Mouse (Mus musculus) liver, postnatal 0 days (tissue): ENCODE measurements at regions not wholly inside any gene's neighbourhood (a gene's known extent, or its start where the extent isn't known, plus 50 kb on each side); places are given as distances from the start of the nearest gene placed in this dataset.

ENCODE experiments used
- ATAC-seq: fragments of 200-750 bp; cut with Nextera tagmentation; 2 replicates; pipeline ENCODE4 v1.8.0; 2017; ENCODE audit warnings: mild to moderate bottlenecking, moderate library complexity
- DNase-seq: peaks from one replicate; pipeline ENCODE4 v3.0.0-alpha.2; 2016
- H3K27ac ChIP-seq: fragments of 300-500 bp; sonication (generic); 2 replicates; pipeline ENCODE4 v1.5.1; 2014; ENCODE audit warnings: antibody characterized with exemption, moderate library complexity, mild to moderate bottlenecking, low read depth
- H3K27me3 ChIP-seq: fragments of 300-500 bp; sonication (generic); 2 replicates; pipeline ENCODE4 v1.6.1; 2014; ENCODE audit warnings: low read length, control low read depth, mixed read lengths; ENCODE audit not compliant: insufficient read depth
- H3K36me3 ChIP-seq: fragments of 300-500 bp; sonication (generic); replicated peaks from 2 replicates; pipeline ENCODE4 v1.6.1; 2014; ENCODE audit warnings: mild to moderate bottlenecking, control low read depth, low read length, moderate library complexity, mixed read lengths; ENCODE audit not compliant: insufficient read depth
- H3K4me1 ChIP-seq: fragments of 300-500 bp; sonication (generic); 2 replicates; pipeline ENCODE4 v1.6.1; 2014; ENCODE audit warnings: antibody characterized with exemption, mild to moderate bottlenecking, control low read depth; ENCODE audit not compliant: insufficient read depth
- H3K4me2 ChIP-seq: fragments of 300-500 bp; sonication (generic); 2 replicates; pipeline ENCODE4 v1.6.1; 2014; ENCODE audit warnings: low read depth, mild to moderate bottlenecking, low read length, moderate library complexity, mixed read lengths
- H3K4me3 ChIP-seq: fragments of 300-500 bp; sonication (generic); 2 replicates; pipeline ENCODE4 v1.5.1; 2014; ENCODE audit warnings: low read depth, low read length
- H3K9ac ChIP-seq: fragments of 300-500 bp; sonication (generic); replicated peaks from 2 replicates; pipeline ENCODE4 v1.6.1; 2014; ENCODE audit warnings: mild to moderate bottlenecking, moderate library complexity
- H3K9me3 ChIP-seq: fragments of 300-500 bp; sonication (generic); 2 replicates; pipeline ENCODE4 v1.6.1; 2016; ENCODE audit warnings: mild to moderate bottlenecking, control low read depth, low read length, mixed read lengths
- CTCF ChIP-seq: sonication (generic); IDR thresholded peaks from 2 replicates; pipeline ENCODE4 v1.5.1; 2016; ENCODE audit warnings: antibody characterized with exemption, low read depth
- EP300 ChIP-seq: IDR thresholded peaks from 2 replicates; pipeline ENCODE4 v1.6.1; 2016; ENCODE audit warnings: antibody characterized with exemption, low read depth, mild to moderate bottlenecking
- WGBS: fragments of 180-500 bp; shearing (Covaris S2); extraction: QIAGEN DNeasy Blood & Tissue Kit; methylation state at CpG from one replicate; pipeline ENCODE4 v1.1.7; 2014; ENCODE audit not compliant: insufficient replicate concordance; 5-methylcytosine and 5-hydroxymethylcytosine counted together

GRCm38 (mm10) chr16:12903161-12903560 is 206.3 kb upstream of the Ercc4 start:
- Histone ChIP-seq H3K9ac (no peak overlapping the region), H3K27me3 (0 out of 2 replicates have a peak, but pooled peaks cover 2% of the 10 kb centered on the region), H3K4me3 (no peak overlapping the region), H3K4me1 (no peaks in the 10 kb centered on the region), H3K9me3 (no peaks in the 10 kb centered on the region), H3K36me3 (no peaks in the 10 kb centered on the region), H3K27ac (no peak overlapping the region), H3K4me2 (no peak overlapping the region)
- ATAC-seq (no peak), DNase-seq (no peak)
- TF ChIP-seq EP300, result no peak
- no peak for TF ChIP-seq CTCF
- WGBS, result 25% methylated on average over 2 of the region's 2 CpGs

GRCm38 (mm10) chr16:12904937-12905336 is 204.5 kb upstream of the Ercc4 start:
- no peak for ATAC-seq
- H3K4me2 ChIP-seq, result no peak overlapping the region
- no peaks in the 10 kb centered on the region for H3K9me3 ChIP-seq
- H3K36me3 ChIP-seq, result no peaks in the 10 kb centered on the region
- 35% methylated on average over 1 of the region's 1 CpGs for WGBS
- no peak for DNase-seq
- H3K27me3 ChIP-seq, result 0 out of 2 replicates have a peak, but pooled peaks cover 3% of the 10 kb centered on the region
- H3K4me3 ChIP-seq, result no peak overlapping the region
- TF ChIP-seq EP300 (no peak), CTCF (peak; percentile 29; the same call in 1 of the 2 replicates)
- no peak overlapping the region for H3K9ac ChIP-seq
- no peaks in the 10 kb centered on the region for H3K4me1 ChIP-seq
- H3K27ac ChIP-seq, result no peak overlapping the region

- 79% methylated on average over 6 of the region's 6 CpGs for WGBS
- no peak overlapping the region for H3K27ac ChIP-seq
- ATAC-seq (no peak), DNase-seq (no peak)
- H3K36me3 ChIP-seq, result no peaks in the 10 kb centered on the region
- H3K4me2 ChIP-seq, result no peak overlapping the region
- no peak overlapping the region for H3K9ac ChIP-seq
- H3K9me3 ChIP-seq, result no peaks in the 10 kb centered on the region
- H3K4me1 ChIP-seq, result 0 out of 2 replicates have a peak, but pooled peaks cover 2% of the 10 kb centered on the region
- no peaks in the 10 kb centered on the region for H3K27me3 ChIP-seq
- TF ChIP-seq CTCF (no peak), EP300 (no peak)
- no peak overlapping the region for H3K4me3 ChIP-seq
These were observed 184.8 kb upstream of the Ercc4 start for GRCm38 (mm10) chr16:12924668-12925067.

- 0 out of 2 replicates have a peak, but pooled peaks cover 2% of the 10 kb centered on the region for H3K4me1 ChIP-seq
- no peak overlapping the region for H3K4me2 ChIP-seq
- no peaks in the 10 kb centered on the region for H3K9me3 ChIP-seq
- no peak for DNase-seq
- TF ChIP-seq EP300, result no peak
- TF ChIP-seq CTCF, result no peak
- ATAC-seq, result no peak
- 83% methylated on average over 9 of the region's 9 CpGs for WGBS
- no peaks in the 10 kb centered on the region for H3K36me3 ChIP-seq
- H3K4me3 ChIP-seq, result no peak overlapping the region
- H3K27me3 ChIP-seq, result no peaks in the 10 kb centered on the region
- H3K9ac ChIP-seq, result no peak overlapping the region
- no peak overlapping the region for H3K27ac ChIP-seq
These were observed 183.6 kb upstream of the Ercc4 start for GRCm38 (mm10) chr16:12925931-12926330.

GRCm38 (mm10) chr16:12931111-12931510 is 178.4 kb upstream of the Ercc4 start:
- Histone ChIP-seq H3K9me3 (no peaks in the 10 kb centered on the region), H3K27me3 (no peaks in the 10 kb centered on the region), H3K4me1 (no peaks in the 10 kb centered on the region), H3K9ac (no peak overlapping the region), H3K36me3 (no peaks in the 10 kb centered on the region), H3K4me2 (no peak overlapping the region), H3K27ac (no peak overlapping the region), H3K4me3 (no peak overlapping the region)
- 74% methylated on average over 6 of the region's 6 CpGs for WGBS
- DNase-seq (no peak), ATAC-seq (no peak)
- TF ChIP-seq CTCF (no peak), EP300 (no peak)

- H3K27ac ChIP-seq, result no peak overlapping the region
- 79% methylated on average over 3 of the region's 3 CpGs for WGBS
- no peak for DNase-seq
- no peaks in the 10 kb centered on the region for H3K27me3 ChIP-seq
- H3K36me3 ChIP-seq, result no peaks in the 10 kb centered on the region
- H3K9me3 ChIP-seq, result no peaks in the 10 kb centered on the region
- TF ChIP-seq EP300, result no peak
- TF ChIP-seq CTCF, result no peak
- no peak overlapping the region for H3K9ac ChIP-seq
- ATAC-seq, result no peak
- no peaks in the 10 kb centered on the region for H3K4me1 ChIP-seq
- no peak overlapping the region for H3K4me2 ChIP-seq
- H3K4me3 ChIP-seq, result no peak overlapping the region
These were observed 176.5 kb upstream of the Ercc4 start for GRCm38 (mm10) chr16:12932959-12933358.

GRCm38 (mm10) chr16:12934586-12934985 is 174.9 kb upstream of the Ercc4 start:
- Histone ChIP-seq H3K27ac (no peak overlapping the region), H3K9me3 (no peaks in the 10 kb centered on the region), H3K27me3 (no peaks in the 10 kb centered on the region), H3K4me3 (no peak overlapping the region), H3K4me2 (no peak overlapping the region), H3K36me3 (no peaks in the 10 kb centered on the region), H3K4me1 (no peaks in the 10 kb centered on the region), H3K9ac (no peak overlapping the region)
- TF ChIP-seq EP300 (no peak), CTCF (no peak)
- 35% methylated on average over 7 of the region's 7 CpGs for WGBS
- ATAC-seq (no peak), DNase-seq (peak; percentile 28)
